Mouse (Mus musculus) Patski (cell line): ENCODE data around the gene Rbm6. TPM values are rescaled to one million over a fixed set of nuclear protein-coding genes. Genes with fewer than 3 reads are reported as not detected.

ENCODE experiments used
- ATAC-seq: fragments of 100-300 bp; one replicate; pipeline ENCODE4 v1.8.0; 2021
- CTCF ChIA-PET: fragments of 350-600 bp; sonication (Branson Sonifier 250); formaldehyde crosslinking; loops from one replicate; lab custom pipeline; 2022; ENCODE audit warnings: inconsistent platforms; lab: Charles Lee
- POLR2A ChIA-PET: fragments of 350-600 bp; sonication (Branson Sonifier 250); formaldehyde crosslinking; loops from one replicate; lab custom pipeline; 2022; ENCODE audit warnings: antibody characterized with exemption, inconsistent platforms; lab: Charles Lee
- DNase-seq: peaks from one replicate; pipeline ENCODE4 v3.0.0-alpha.2; 2011; ENCODE audit warnings: low read depth, low spot score
- H3K27me3 ChIP-seq: fragments of 371-371 bp; one replicate; pipeline ENCODE4 v1.5.1; 2021
- CTCF ChIP-seq: fragments of 100-300 bp; IDR thresholded peaks from one replicate; pipeline ENCODE4 v1.5.1; 2021
- in situ Hi-C: fragments of 300-500 bp; cut with MboI; formaldehyde crosslinking; loops from 3 replicates; pipeline ENCODE4 v1.11.1; 2018; ENCODE audit warnings: low pct_unique_long_range_greater_than_20kb, mixed read lengths
- polyA plus RNA-seq: library from polyadenylated mRNA; unstranded; gene quantifications from one replicate; pipeline ENCODE4 v1.2.3, GENCODE M21; 2021

Rbm6 gene
- polyA plus RNA-seq, 1 experiment from 2014 or later: 54.2 TPM

DNA sequence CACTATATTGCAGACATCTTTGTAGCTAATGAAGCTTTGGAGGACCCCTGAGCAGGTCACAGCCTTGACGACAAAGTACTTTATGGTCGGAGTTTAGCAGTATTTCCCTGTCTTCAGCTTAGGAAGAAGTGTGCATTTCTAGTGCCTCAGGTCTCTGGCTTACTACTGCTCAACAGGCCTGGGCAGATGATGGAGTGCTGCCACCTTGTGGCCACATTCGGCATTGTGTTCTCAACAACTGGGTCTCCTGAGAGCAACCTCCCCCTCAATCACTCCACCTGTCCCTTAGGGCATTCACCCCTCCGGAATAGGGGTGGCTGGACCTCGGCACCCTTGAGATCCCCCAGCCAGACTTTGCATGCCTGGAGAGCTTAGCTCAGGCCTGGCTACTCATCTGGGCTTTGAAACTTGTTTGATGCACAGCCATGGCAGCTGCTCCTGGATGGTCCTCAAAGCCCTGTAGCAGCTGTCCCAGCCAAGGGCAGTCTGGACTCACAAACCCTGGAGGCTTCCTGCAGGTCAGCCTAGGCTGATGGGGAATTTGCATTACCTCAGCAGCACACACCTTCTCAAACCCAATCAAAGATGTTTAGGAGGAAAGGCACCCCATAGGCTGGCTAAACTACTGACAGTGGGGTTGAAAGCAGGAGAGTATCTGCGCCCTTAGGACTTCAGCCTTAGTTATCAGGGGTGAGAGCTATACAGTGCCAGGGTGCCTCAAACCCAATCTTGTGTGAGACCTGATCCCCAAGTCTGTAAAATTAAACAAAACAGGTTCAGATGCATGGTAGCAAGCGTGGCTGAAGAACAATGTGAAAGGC is 134.8 kb downstream of the Rbm6 start:
- ATAC-seq (no peak), DNase-seq (no peak)
- TF ChIP-seq CTCF: peak; percentile 93
- in situ Hi-C loops: loop anchor here (5.0 kb wide), 2 partner anchors 51 to 96 kb away; no protein-coding TSS in a partner anchor
- CTCF ChIA-PET: interaction anchor here (0.6 to 3.5 kb wide), 28 partner anchors 9 to 129 kb away, joined by 3 to 27 read pairs (median 8); partner anchors contain the start of genes Gnat1 and Sema3f
- POLR2A ChIA-PET: interaction anchor here (0.9 to 3.6 kb wide), 11 partner anchors 14 to 89 kb away, joined by 3 to 18 read pairs (median 4); partner anchors contain the start of genes Gnat1 and Sema3f
- H3K27me3 ChIP-seq: no peaks in the 10 kb centered on the region

DNA sequence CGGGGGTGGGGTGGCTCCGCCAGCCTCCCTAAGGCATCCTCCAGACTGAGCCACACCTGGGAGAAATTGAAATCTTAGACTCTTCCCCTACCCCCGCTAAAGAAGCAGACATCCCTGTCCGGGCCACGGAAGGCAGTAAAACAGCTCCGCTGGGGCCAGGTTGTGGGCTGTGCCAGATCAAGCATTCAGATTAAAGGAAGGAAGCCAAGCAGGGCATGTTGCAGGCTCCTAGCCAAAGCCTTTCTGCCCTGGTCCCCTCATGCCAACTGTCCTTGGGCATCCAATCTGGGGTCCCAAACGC is 136.9 kb downstream of the Rbm6 start:
- CTCF ChIA-PET: interaction anchor here (0.7 to 3.5 kb wide), 6 partner anchors 10 to 38 kb away, joined by 3 to 27 read pairs (median 5); partner anchors contain the start of gene Sema3f
- TF ChIP-seq CTCF: no peak
- DNase-seq (no peak), ATAC-seq (no peak)
- in situ Hi-C loops: loop anchor here (5.0 kb wide), 2 partner anchors 49 to 94 kb away; no protein-coding TSS in a partner anchor
- H3K27me3 ChIP-seq: no peaks in the 10 kb centered on the region
- POLR2A ChIA-PET: interaction anchor here (0.9 to 3.6 kb wide), 7 partner anchors 12 to 36 kb away, joined by 4 to 18 read pairs (median 6); no protein-coding TSS in a partner anchor

DNA sequence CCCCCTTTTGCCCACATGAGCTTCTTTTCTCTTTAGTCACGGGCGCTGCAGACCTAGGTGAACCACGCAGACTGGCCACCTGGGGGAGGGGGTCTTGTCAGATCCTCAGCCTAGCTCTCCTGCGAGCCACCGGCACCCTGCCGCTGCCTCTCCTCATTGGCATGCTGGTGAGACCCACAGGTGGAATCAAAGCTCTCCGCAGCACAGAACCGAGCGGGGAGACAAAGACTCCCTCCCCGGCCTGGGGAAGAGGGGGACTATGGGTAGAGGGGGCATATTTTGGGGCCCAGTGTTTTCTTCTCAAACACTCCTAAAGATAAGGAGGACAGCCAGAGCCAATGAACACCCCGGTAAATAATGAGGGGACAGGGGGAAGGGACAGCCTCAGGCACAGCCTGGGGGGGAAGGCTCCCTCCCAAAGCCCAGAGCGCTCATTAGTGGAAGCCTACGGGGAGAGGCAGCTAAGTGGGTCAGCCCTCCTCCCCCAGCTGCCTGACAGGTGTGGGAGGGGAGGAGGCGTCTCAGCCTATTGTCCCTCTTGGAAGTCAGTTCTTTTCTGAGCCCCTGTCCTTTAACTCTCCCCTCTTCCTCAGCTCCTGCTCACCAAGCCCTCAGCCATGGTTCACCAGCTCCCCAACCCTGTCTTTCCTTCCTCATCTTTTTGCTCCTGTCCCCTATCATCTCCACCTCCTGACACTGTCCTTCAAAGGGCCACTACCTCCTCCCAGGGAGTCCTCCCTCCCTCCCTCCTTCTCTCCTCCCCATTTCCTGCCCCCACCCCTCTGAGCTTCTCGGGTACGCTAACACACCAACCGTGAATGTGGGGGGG is 137.5 kb downstream of the Rbm6 start:
- POLR2A ChIA-PET: interaction anchor here (0.8 to 3.6 kb wide), 9 partner anchors 11 to 166 kb away, joined by 3 to 12 read pairs (median 4); no protein-coding TSS in a partner anchor
- TF ChIP-seq CTCF: no peak
- H3K27me3 ChIP-seq: no peaks in the 10 kb centered on the region
- ATAC-seq: no peak
- no peak for DNase-seq
- CTCF ChIA-PET: interaction anchor here (0.7 to 3.5 kb wide), 7 partner anchors 9 to 90 kb away, joined by 3 to 27 read pairs (median 4); partner anchors contain the start of gene Sema3f
- in situ Hi-C loops: loop anchor here (5.0 kb wide), 2 partner anchors 48 to 93 kb away; no protein-coding TSS in a partner anchor

DNA sequence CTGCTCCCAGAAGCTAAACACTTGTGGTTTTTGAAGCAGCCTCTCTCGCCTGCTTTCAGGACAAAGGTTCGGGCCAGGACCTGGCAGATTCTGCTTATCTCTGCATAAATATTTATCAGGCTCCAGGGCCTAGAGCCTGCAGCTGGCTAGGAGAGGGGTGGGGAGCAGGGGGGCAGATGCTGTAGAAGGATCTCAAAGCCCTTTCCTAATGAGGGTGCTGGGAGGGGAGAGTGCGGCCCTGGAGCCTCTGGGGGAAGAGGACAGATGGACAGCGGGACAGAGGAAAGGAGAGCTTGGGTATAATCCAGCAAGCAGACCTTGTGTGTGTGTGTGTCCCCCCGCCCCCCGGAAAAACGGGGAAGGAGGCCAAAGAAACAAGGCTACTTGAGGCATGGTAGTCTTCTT is 138.5 kb downstream of the Rbm6 start:
- no peaks in the 10 kb centered on the region for H3K27me3 ChIP-seq
- no peak for TF ChIP-seq CTCF
- CTCF ChIA-PET: interaction anchor here (1.2 to 1.8 kb wide), 3 partner anchors 18 to 89 kb away, joined by 3 to 8 read pairs (median 4); no protein-coding TSS in a partner anchor
- ATAC-seq (no peak), DNase-seq (no peak)
- POLR2A ChIA-PET: interaction anchor here (0.8 to 0.9 kb wide), 2 partner anchors 11 to 165 kb away, joined by 3 read pairs; no protein-coding TSS in a partner anchor
- in situ Hi-C loops: no loop called here

DNA sequence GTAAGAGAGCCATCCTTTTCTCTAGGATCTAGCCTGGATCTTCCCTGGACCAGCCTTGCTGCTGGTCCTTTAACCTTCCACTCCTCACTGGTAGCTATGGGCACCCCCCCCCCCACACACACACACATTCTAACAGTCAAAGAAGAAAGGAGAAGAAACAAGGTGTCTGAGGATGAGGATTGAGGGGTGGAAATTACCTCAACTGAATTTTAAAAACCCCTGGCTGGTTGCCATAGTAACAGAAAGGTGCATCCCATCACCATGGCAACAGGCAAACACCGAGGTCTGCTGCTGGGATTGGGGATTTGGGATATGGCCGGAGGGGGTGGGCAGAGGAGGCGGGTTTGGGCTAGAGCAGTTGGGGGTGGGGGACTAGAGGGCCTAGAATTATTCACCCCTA is 143.3 kb downstream of the Rbm6 start:
- in situ Hi-C loops: no loop called here
- H3K27me3 ChIP-seq: no peaks in the 10 kb centered on the region
- no peak for ATAC-seq
- ChIA-PET CTCF (interaction anchor here (1.0 to 1.4 kb wide), 2 partner anchors 8 to 117 kb away, joined by 3 read pairs; no protein-coding TSS in a partner anchor), POLR2A (interaction anchor here (2.0 kb wide), 1 partner anchor 15 kb away, joined by 6 read pairs; no protein-coding TSS in a partner anchor)
- no peak for DNase-seq
- TF ChIP-seq CTCF: no peak

DNA sequence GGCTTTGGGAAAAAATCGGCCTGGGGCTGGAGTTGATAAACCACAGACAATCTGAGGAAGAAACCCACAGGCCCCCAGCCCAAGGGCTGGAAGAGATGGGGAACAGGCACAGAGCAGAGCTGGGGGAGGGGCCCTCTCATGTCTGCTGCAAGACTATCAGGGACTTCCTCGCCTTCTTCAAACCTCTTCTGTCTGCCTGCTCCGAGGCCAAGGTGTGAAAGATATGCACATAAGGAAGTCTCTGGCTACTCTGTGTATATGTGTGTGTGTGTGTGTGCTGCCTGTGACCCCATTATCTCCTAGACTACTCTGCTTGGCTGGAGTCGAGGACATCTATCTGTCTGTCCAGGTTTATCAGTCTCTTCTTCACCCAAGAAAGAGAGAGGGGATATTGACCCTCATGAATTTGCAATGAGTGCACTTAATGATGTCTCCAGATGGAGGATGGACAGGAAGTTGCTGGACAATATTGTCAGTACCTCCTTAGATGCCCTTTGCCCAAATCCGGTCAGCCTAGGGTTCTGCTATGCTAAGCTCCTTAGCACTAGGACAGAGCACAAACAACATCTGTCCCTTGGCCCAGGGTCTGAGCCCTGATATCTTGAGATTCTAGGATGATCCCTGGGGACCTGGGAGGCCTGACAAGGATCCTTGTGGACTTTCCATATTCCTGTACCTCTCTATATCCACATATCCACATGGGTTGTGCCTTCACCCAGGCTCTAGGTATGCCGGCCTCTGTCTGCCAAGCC is 143.9 kb downstream of the Rbm6 start:
- no peak for TF ChIP-seq CTCF
- POLR2A ChIA-PET: interaction anchor here (2.0 kb wide), 1 partner anchor 14 kb away, joined by 6 read pairs; no protein-coding TSS in a partner anchor
- ATAC-seq (no peak), DNase-seq (no peak)
- H3K27me3 ChIP-seq: no peaks in the 10 kb centered on the region
- CTCF ChIA-PET: interaction anchor here (1.0 to 1.4 kb wide), 2 partner anchors 9 to 117 kb away, joined by 3 read pairs; no protein-coding TSS in a partner anchor
- in situ Hi-C loops: no loop called here

DNA sequence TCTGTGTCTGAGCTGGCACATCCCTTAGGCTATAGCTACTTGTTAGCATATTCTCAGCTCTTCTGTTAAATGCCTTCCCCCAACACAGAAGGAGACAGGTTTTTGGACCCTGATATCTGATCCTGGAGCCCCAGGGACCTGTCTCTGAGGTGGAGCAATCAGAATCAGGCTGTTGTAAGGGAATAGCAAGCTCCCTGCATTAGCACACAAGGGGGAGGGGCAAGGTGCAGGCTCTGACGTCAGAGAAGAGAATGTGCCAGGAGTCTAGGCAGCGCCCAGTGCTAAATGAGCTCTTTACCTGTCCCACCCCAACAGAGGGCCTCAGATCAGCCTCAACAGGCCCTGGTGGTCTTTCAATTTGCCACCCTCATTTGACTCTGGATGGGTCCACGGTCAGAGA is 146.0 kb downstream of the Rbm6 start:
- ATAC-seq (no peak), DNase-seq (no peak)
- in situ Hi-C loops: no loop called here
- TF ChIP-seq CTCF: no peak
- CTCF ChIA-PET: interaction anchor here (0.9 to 1.8 kb wide), 3 partner anchors 9 to 83 kb away, joined by 3 to 7 read pairs (median 6); no protein-coding TSS in a partner anchor
- POLR2A ChIA-PET: interaction anchor here (1.0 to 1.2 kb wide), 2 partner anchors 14 to 15 kb away, joined by 3 read pairs; no protein-coding TSS in a partner anchor
- no peaks in the 10 kb centered on the region for H3K27me3 ChIP-seq

DNA sequence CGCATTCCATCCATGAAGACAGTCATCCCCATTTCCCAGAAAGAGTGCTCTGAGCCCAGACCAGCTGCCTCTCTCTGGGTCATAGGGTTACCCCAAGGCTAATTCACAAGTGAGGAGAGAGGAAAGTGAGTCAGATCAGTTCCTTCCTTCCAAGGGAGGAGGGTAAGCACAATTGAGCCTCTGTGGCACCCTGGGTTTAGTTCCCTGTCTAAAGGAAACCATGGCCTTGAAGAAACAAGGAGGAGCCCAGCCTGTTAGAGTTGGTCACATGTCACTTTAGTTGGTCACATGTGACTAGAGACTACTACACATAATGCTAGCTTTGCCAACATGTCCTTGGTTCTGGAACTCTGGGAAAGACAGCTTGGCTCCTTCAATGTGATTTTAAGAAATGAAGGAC is 148.2 kb downstream of the Rbm6 start:
- TF ChIP-seq CTCF: no peak
- in situ Hi-C loops: loop anchor here (25.0 kb wide), 1 partner anchor 412 kb away; no protein-coding TSS in a partner anchor
- ChIA-PET CTCF (interaction anchor here (1.1 to 2.3 kb wide), 5 partner anchors 9 to 22 kb away, joined by 3 to 10 read pairs (median 3); no protein-coding TSS in a partner anchor), POLR2A (interaction anchor here (0.7 to 1.8 kb wide), 3 partner anchors 12 to 23 kb away, joined by 3 to 6 read pairs (median 4); no protein-coding TSS in a partner anchor)
- no peaks in the 10 kb centered on the region for H3K27me3 ChIP-seq
- no peak for ATAC-seq
- DNase-seq: no peak
